Mouse (Mus musculus): ENCODE data around the gene Mbnl1. TPM values are rescaled to one million over a fixed set of nuclear protein-coding genes. Genes with fewer than 3 reads are reported as not detected.

The Mbnl1 gene
- polyA plus RNA-seq, 1 experiment from 2014 or later, result 93.2 TPM

DNA sequence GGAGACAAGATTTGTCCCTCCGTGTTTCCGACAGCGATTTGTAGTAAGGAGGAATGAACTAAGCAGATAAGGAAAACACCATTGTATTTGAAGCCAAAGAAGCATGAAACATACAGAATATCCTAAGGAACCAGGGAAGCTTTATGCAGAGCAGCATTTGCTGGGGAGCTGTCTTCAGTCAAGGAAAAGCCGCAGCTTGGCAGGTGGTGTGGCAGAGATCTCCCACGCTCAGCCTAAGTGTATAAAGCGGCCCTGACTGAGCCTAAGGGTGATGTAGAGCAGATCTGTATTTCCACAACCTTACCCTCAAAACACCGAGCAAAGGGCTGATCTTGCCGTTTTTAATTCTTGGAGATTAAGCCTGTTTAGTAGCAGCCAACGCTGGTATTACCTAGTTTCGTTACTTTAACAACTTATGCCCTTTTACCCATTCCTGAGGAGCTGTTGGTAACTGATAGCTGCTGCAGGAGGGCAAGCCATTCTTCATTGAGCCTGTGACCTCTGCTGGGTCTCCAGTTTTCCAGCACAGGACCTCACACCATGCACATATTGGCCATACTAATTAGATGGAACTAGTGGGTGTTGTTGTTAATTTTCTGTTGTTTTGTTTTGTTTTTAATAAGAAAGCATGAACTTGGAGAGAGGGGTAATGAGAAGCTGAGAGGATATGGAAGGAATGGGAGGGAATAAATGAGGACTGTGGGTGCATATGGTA, 91.1 kb downstream of the Mbnl1 start:
- H3K4me1 ChIP-seq (ENCODE audit: control insufficient read depth in 2 of 2, insufficient read depth in 2 of 2, low read length in 2 of 2), result peaks cover 2 to 31% of the 10 kb centered on the region in 2 experiments; a peak in 3 of 4 replicates
- no peak overlapping the region; the same call in 1 of the 2 replicates for H3K4me2 ChIP-seq (ENCODE audit: low read length)
- no peak overlapping the region for H3K9ac ChIP-seq (ENCODE audit: low read length)
- 0 out of 2 replicates have a peak, but pooled peaks cover 5% of the 10 kb centered on the region for H3K36me3 ChIP-seq (ENCODE audit: control insufficient read depth, insufficient read depth, low read length)
- WGBS, result 29% methylated on average over 10 of the region's 10 CpGs
- H3K9me3 ChIP-seq (ENCODE audit: control insufficient read depth, low read length), result no peaks in the 10 kb centered on the region
- H3K4me3 ChIP-seq (ENCODE audit: control insufficient read depth in 1 of 2, insufficient read depth in 1 of 2, low read depth in 1 of 2, low read length in 2 of 2), result no peak overlapping the region
- no peaks in the 10 kb centered on the region for H3K27me3 ChIP-seq (ENCODE audit: control insufficient read depth, insufficient read depth, low read length)
- no peak for ATAC-seq (ENCODE audit: insufficient number of reproducible peaks, insufficient read depth, low FRiP score, low read depth)
- H3K27ac ChIP-seq (replicated peaks in 1 of 2; ENCODE audit: control insufficient read depth in 1 of 2, insufficient read depth in 1 of 2, low read depth in 2 of 2, low read length in 2 of 2), result no peak overlapping the region

DNA sequence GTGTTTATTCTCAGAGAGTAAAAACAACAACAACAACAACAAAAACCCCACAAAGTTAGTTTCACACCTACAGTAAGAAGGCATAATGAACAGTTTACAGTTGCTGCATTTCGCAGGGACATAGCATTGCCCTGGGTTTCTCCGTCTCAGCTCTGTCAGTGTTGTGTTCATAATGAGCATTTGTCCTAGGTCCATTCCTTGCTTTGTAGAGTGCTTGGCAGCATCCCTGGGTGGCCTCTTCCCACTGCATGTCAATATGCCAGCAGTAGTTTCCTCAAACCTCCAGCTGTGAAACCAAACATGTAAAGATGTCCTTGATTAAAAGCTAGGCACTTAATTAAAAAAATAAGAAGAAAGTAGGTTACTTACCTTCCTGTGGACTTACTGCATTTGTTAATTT, 91.6 kb downstream of the Mbnl1 start:
- Histone ChIP-seq H3K9me3 (ENCODE audit: control insufficient read depth, low read length) (no peaks in the 10 kb centered on the region), H3K27ac (replicated peaks in 1 of 2; ENCODE audit: control insufficient read depth in 1 of 2, insufficient read depth in 1 of 2, low read depth in 2 of 2, low read length in 2 of 2) (no peak overlapping the region), H3K4me2 (ENCODE audit: low read length) (no peak overlapping the region), H3K4me1 (ENCODE audit: control insufficient read depth in 2 of 2, insufficient read depth in 2 of 2, low read length in 2 of 2) (peaks cover 4 to 32% of the 10 kb centered on the region in 2 experiments), H3K4me3 (ENCODE audit: control insufficient read depth in 1 of 2, insufficient read depth in 1 of 2, low read depth in 1 of 2, low read length in 2 of 2) (no peak overlapping the region), H3K9ac (ENCODE audit: low read length) (no peak overlapping the region), H3K27me3 (ENCODE audit: control insufficient read depth, insufficient read depth, low read length) (no peaks in the 10 kb centered on the region), H3K36me3 (ENCODE audit: control insufficient read depth, insufficient read depth, low read length) (0 out of 2 replicates have a peak, but pooled peaks cover 5% of the 10 kb centered on the region)
- WGBS, result 87% methylated on average over 2 of the region's 2 CpGs
- ATAC-seq (ENCODE audit: insufficient number of reproducible peaks, insufficient read depth, low FRiP score, low read depth), result no peak

DNA sequence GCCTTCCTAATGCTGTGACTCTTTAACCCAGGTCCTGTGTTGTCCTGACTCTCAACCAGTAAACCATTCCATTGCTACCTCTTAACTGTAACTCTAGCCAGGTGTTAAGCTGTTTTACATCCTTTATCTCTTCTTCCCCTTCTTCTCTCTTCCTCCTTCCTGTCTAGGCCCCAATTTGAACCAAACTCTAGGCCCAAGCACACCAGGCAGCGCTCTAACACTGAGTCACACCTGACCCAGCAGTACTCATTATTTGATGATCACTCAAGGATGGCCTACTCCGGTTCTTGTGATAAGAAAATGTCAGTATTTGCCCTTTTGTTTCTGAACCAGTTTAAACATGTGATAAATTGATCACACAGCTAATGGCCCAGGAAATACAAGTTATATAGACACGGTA, 92.6 kb downstream of the Mbnl1 start:
- H3K9ac ChIP-seq (ENCODE audit: low read length), result no peak overlapping the region
- no peaks in the 10 kb centered on the region for H3K9me3 ChIP-seq (ENCODE audit: control insufficient read depth, low read length)
- no peak overlapping the region for H3K4me2 ChIP-seq (ENCODE audit: low read length)
- WGBS, result 87% methylated on average over 3 of the region's 3 CpGs
- H3K27ac ChIP-seq (replicated peaks in 1 of 2; ENCODE audit: control insufficient read depth in 1 of 2, insufficient read depth in 1 of 2, low read depth in 2 of 2, low read length in 2 of 2), result no peak overlapping the region
- H3K4me3 ChIP-seq (ENCODE audit: control insufficient read depth in 1 of 2, insufficient read depth in 1 of 2, low read depth in 1 of 2, low read length in 2 of 2), result no peak overlapping the region
- H3K27me3 ChIP-seq (ENCODE audit: control insufficient read depth, insufficient read depth, low read length), result no peaks in the 10 kb centered on the region
- no peak for ATAC-seq (ENCODE audit: insufficient number of reproducible peaks, insufficient read depth, low FRiP score, low read depth)
- H3K36me3 ChIP-seq (ENCODE audit: control insufficient read depth, insufficient read depth, low read length), result 0 out of 2 replicates have a peak, but pooled peaks cover 5% of the 10 kb centered on the region
- H3K4me1 ChIP-seq (ENCODE audit: control insufficient read depth in 2 of 2, insufficient read depth in 2 of 2, low read length in 2 of 2), result peaks cover 4 to 39% of the 10 kb centered on the region in 2 experiments

- no peaks in the 10 kb centered on the region for H3K9me3 ChIP-seq (ENCODE audit: control insufficient read depth, low read length)
- H3K27me3 ChIP-seq (ENCODE audit: control insufficient read depth, insufficient read depth, low read length), result no peaks in the 10 kb centered on the region
- ATAC-seq (ENCODE audit: insufficient number of reproducible peaks, insufficient read depth, low FRiP score, low read depth), result no peak
- H3K27ac ChIP-seq (replicated peaks in 1 of 2; ENCODE audit: control insufficient read depth in 1 of 2, insufficient read depth in 1 of 2, low read depth in 2 of 2, low read length in 2 of 2), result no peak overlapping the region
- H3K9ac ChIP-seq (ENCODE audit: low read length), result no peak overlapping the region
- no peak overlapping the region for H3K4me2 ChIP-seq (ENCODE audit: low read length)
- WGBS, result 83% methylated on average over 3 of the region's 3 CpGs
- H3K4me3 ChIP-seq (ENCODE audit: control insufficient read depth in 1 of 2, insufficient read depth in 1 of 2, low read depth in 1 of 2, low read length in 2 of 2), result no peak overlapping the region
- 0 out of 2 replicates have a peak, but pooled peaks cover 5% of the 10 kb centered on the region for H3K36me3 ChIP-seq (ENCODE audit: control insufficient read depth, insufficient read depth, low read length)
- peaks cover 7 to 46% of the 10 kb centered on the region in 2 experiments for H3K4me1 ChIP-seq (ENCODE audit: control insufficient read depth in 2 of 2, insufficient read depth in 2 of 2, low read length in 2 of 2)
Observed at GRCm38 (mm10) chr3:60565950-60566349, 93.3 kb downstream of the Mbnl1 start.

DNA sequence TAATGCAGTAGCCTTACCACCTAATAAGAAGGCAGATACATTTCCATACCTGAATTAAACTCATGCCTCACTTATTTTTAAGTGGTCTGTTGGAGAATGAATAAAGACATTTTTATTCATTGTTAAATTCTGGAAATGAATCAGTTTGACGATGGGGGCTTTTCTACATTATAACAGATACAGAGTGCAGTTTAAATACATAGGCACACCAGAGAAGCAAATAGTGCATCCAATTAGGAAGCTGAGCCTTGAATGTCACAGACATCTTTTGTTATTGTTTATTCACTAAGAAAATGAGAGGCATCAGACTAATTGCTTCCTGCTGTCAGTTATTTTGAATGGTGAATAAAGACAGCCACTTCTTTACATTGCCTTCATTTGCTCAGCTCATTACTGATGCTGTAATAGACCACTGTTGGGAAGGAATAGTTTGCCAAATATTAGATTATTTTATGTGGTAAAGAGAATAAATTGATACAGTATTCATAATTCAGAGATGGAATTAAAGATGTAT, 95.6 kb downstream of the Mbnl1 start:
- 81% methylated on average over 1 of the region's 1 CpGs for WGBS
- no peak overlapping the region for H3K27ac ChIP-seq (replicated peaks in 1 of 2; ENCODE audit: control insufficient read depth in 1 of 2, insufficient read depth in 1 of 2, low read depth in 2 of 2, low read length in 2 of 2)
- H3K4me3 ChIP-seq (ENCODE audit: control insufficient read depth in 1 of 2, insufficient read depth in 1 of 2, low read depth in 1 of 2, low read length in 2 of 2), result no peak overlapping the region
- no peak overlapping the region for H3K9ac ChIP-seq (ENCODE audit: low read length)
- H3K36me3 ChIP-seq (ENCODE audit: control insufficient read depth, insufficient read depth, low read length), result 0 out of 2 replicates have a peak, but pooled peaks cover 5% of the 10 kb centered on the region
- peaks cover 5 to 42% of the 10 kb centered on the region in 2 experiments for H3K4me1 ChIP-seq (ENCODE audit: control insufficient read depth in 2 of 2, insufficient read depth in 2 of 2, low read length in 2 of 2)
- no peak for ATAC-seq (ENCODE audit: insufficient number of reproducible peaks, insufficient read depth, low FRiP score, low read depth)
- H3K27me3 ChIP-seq (ENCODE audit: control insufficient read depth, insufficient read depth, low read length), result no peaks in the 10 kb centered on the region
- no peaks in the 10 kb centered on the region for H3K9me3 ChIP-seq (ENCODE audit: control insufficient read depth, low read length)
- no peak overlapping the region for H3K4me2 ChIP-seq (ENCODE audit: low read length)

- Histone ChIP-seq H3K36me3 (ENCODE audit: control insufficient read depth, insufficient read depth, low read length) (0 out of 2 replicates have a peak, but pooled peaks cover 5% of the 10 kb centered on the region), H3K4me3 (ENCODE audit: control insufficient read depth in 1 of 2, insufficient read depth in 1 of 2, low read depth in 1 of 2, low read length in 2 of 2) (no peak overlapping the region), H3K4me2 (ENCODE audit: low read length) (no peak overlapping the region), H3K4me1 (ENCODE audit: control insufficient read depth in 2 of 2, insufficient read depth in 2 of 2, low read length in 2 of 2) (peaks cover 6 to 42% of the 10 kb centered on the region in 2 experiments), H3K27me3 (ENCODE audit: control insufficient read depth, insufficient read depth, low read length) (no peaks in the 10 kb centered on the region), H3K9ac (ENCODE audit: low read length) (no peak overlapping the region), H3K9me3 (ENCODE audit: control insufficient read depth, low read length) (no peaks in the 10 kb centered on the region), H3K27ac (replicated peaks in 1 of 2; ENCODE audit: control insufficient read depth in 1 of 2, insufficient read depth in 1 of 2, low read depth in 2 of 2, low read length in 2 of 2) (0 out of 4 replicates have a peak overlapping the region, but pooled peaks of 1 of the 2 experiments have one; percentile 14)
- no peak for ATAC-seq (ENCODE audit: insufficient number of reproducible peaks, insufficient read depth, low FRiP score, low read depth)
- WGBS, result 38% methylated on average over 6 of the region's 6 CpGs
Observed at GRCm38 (mm10) chr3:60568801-60569568, 96.4 kb downstream of the Mbnl1 start.

GRCm38 (mm10) chr3:60569781-60570180, 97.2 kb downstream of the Mbnl1 start:
- no peaks in the 10 kb centered on the region for H3K27me3 ChIP-seq (ENCODE audit: control insufficient read depth, insufficient read depth, low read length)
- no peak for ATAC-seq (ENCODE audit: insufficient number of reproducible peaks, insufficient read depth, low FRiP score, low read depth)
- H3K4me1 ChIP-seq (ENCODE audit: control insufficient read depth in 2 of 2, insufficient read depth in 2 of 2, low read length in 2 of 2), result peaks cover 10 to 45% of the 10 kb centered on the region in 2 experiments
- 0 out of 2 replicates have a peak, but pooled peaks cover 5% of the 10 kb centered on the region for H3K36me3 ChIP-seq (ENCODE audit: control insufficient read depth, insufficient read depth, low read length)
- no peak overlapping the region for H3K9ac ChIP-seq (ENCODE audit: low read length)
- no peak overlapping the region for H3K4me3 ChIP-seq (ENCODE audit: control insufficient read depth in 1 of 2, insufficient read depth in 1 of 2, low read depth in 1 of 2, low read length in 2 of 2)
- no peak overlapping the region for H3K4me2 ChIP-seq (ENCODE audit: low read length)
- no peaks in the 10 kb centered on the region for H3K9me3 ChIP-seq (ENCODE audit: control insufficient read depth, low read length)
- H3K27ac ChIP-seq (replicated peaks in 1 of 2; ENCODE audit: control insufficient read depth in 1 of 2, insufficient read depth in 1 of 2, low read depth in 2 of 2, low read length in 2 of 2), result peak overlapping the region; percentile 14 to 27; a peak in 2 of 4 replicates
- WGBS, result 55% methylated on average over 2 of the region's 2 CpGs

Measured in heart, embryonic 14.5 days (tissue).